Mouse (Mus musculus): ENCODE data around the gene Trpc4. TPM values are rescaled to one million over a fixed set of nuclear protein-coding genes. Genes with fewer than 3 reads are reported as not detected.

Trpc4 gene
- not detected for total RNA-seq (2023)

DNA sequence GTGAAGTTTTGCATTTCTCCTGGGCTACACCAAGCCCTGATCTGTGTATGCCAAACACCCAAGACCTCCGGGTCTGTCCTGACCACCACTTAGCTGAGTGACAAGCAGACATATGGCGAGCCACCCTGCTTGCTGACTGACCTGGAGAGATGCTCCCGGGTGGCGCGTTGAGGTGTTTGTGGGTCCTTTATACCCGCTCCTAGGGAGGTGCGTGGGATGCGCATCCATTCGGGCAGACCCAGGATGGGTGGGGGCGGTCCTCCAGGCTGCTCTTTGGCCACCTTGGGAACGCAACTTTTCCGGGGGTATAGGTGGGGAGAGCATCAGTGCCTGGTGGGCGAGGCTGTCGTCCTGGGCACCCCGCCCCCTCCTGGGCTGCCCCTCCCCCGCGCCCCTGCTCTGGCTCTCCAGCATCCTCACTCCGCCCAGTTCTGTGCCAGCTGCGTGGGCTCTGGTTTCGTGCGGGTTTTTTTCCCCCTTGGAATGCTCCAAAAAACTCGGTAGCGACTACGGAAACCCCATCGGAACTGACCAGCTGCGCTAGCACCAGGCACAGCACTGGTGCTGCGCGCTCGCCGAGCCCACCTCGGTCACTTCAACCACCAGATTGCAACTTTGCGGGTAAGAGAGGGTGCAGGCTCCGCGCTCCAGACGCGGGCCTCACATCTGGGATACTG lies at the start of gene Trpc4:
Gene Trpc4 (plus strand): TSS at position 397 of the 677 bp plus-strand sequence.

GRCm38 (mm10) chr3:54360897-54361296 lies 205.1 kb downstream of the Trpc4 start, which contains the start of gene Postn:
Gene Postn, plus strand, starts transcription at chr3:54361109.

Other genes with a start within 250 kb of the Trpc4 start
- under 1 TPM in 1 of 2 experiments, not detected in 1; 0.64 TPM for gene Postn, start 205.1 kb downstream of the Trpc4 start, total RNA-seq (2023)

All from B cell, adult 67 days (primary cell).